Mouse (Mus musculus) cortical plate, adult 2 months (tissue): ENCODE results near the gene 1700029J07Rik. TPM values are rescaled to one million over a fixed set of nuclear protein-coding genes. Genes with fewer than 3 reads are reported as not detected.

ENCODE experiments used
- H3K27ac ChIP-seq: fragments of 200-500 bp; 2 replicates; pipeline ENCODE4 v1.5.1; 2012; ENCODE audit warnings: low read length, control low read depth, inconsistent platforms; ENCODE audit not compliant: insufficient read depth
- H3K4me1 ChIP-seq: fragments of 200-500 bp; 2 replicates; pipeline ENCODE4 v1.6.1; 2011; ENCODE audit warnings: low read length; ENCODE audit not compliant: control insufficient read depth, insufficient read depth
- H3K4me3 ChIP-seq: fragments of 200-500 bp; 2 replicates; pipeline ENCODE4 v1.5.1; 2011; ENCODE audit warnings: mild to moderate bottlenecking, low read length, control low read depth; ENCODE audit not compliant: insufficient read depth
- CTCF ChIP-seq: fragments of 200-500 bp; IDR thresholded peaks from 2 replicates; pipeline ENCODE4 v1.5.1; 2011; ENCODE audit warnings: mild to moderate bottlenecking, control low read depth, low read length; ENCODE audit not compliant: insufficient read depth; ENCODE audit errors: extremely low read depth
- POLR2A ChIP-seq: fragments of 200-500 bp; IDR thresholded peaks from 2 replicates; pipeline ENCODE4 v1.6.1; 2011; ENCODE audit warnings: mild to moderate bottlenecking, low read length, control low read depth; ENCODE audit not compliant: insufficient read depth; ENCODE audit errors: extremely low read depth
- polyA plus RNA-seq: library from polyadenylated mRNA; depleted of rRNA; stranded (reverse); fragments of >200 nt; gene quantifications from 2 replicates; pipeline ENCODE4 v1.2.3, GENCODE M21; 2012

1700029J07Rik gene
- polyA plus RNA-seq, 1 experiment = 8.2 TPM

GRCm38 (mm10) chr8:45999138-45999783, 24.2 kb upstream of the 1700029J07Rik start, which contains the start of gene Lrp2bp:
Lrp2bp (plus strand) TSS chr8:45999303.
- H3K27ac ChIP-seq = peak within 1 kb of the TSS; percentile 95
- H3K4me1 ChIP-seq = no peaks in the 10 kb centered on the region
- 0 out of 2 replicates have a peak, but pooled peaks have one; percentile 26 for TF ChIP-seq POLR2A
- TF ChIP-seq CTCF = no peak
- H3K4me3 ChIP-seq = peak within 1 kb of the TSS; percentile 63

- TF ChIP-seq POLR2A (no peak), CTCF (0 out of 2 replicates have a peak, but pooled peaks have one; percentile 8)
- Histone ChIP-seq H3K27ac (no peak overlapping the region), H3K4me1 (no peaks in the 10 kb centered on the region), H3K4me3 (no peak overlapping the region)
Measured at GRCm38 (mm10) chr8:45998228-45998627, 23.2 kb upstream of the 1700029J07Rik start.

GRCm38 (mm10) chr8:45995576-45995975, 20.5 kb upstream of the 1700029J07Rik start:
- Histone ChIP-seq H3K4me1 (no peaks in the 10 kb centered on the region), H3K4me3 (no peak overlapping the region), H3K27ac (no peak overlapping the region)
- TF ChIP-seq POLR2A (no peak), CTCF (no peak)

- H3K4me1 ChIP-seq = no peaks in the 10 kb centered on the region
- H3K27ac ChIP-seq = no peak overlapping the region
- H3K4me3 ChIP-seq = no peak overlapping the region
- TF ChIP-seq CTCF = peak; percentile 23; the same call in 1 of the 2 replicates
- TF ChIP-seq POLR2A = no peak
Measured at GRCm38 (mm10) chr8:45994111-45994510, 19.1 kb upstream of the 1700029J07Rik start.

DNA sequence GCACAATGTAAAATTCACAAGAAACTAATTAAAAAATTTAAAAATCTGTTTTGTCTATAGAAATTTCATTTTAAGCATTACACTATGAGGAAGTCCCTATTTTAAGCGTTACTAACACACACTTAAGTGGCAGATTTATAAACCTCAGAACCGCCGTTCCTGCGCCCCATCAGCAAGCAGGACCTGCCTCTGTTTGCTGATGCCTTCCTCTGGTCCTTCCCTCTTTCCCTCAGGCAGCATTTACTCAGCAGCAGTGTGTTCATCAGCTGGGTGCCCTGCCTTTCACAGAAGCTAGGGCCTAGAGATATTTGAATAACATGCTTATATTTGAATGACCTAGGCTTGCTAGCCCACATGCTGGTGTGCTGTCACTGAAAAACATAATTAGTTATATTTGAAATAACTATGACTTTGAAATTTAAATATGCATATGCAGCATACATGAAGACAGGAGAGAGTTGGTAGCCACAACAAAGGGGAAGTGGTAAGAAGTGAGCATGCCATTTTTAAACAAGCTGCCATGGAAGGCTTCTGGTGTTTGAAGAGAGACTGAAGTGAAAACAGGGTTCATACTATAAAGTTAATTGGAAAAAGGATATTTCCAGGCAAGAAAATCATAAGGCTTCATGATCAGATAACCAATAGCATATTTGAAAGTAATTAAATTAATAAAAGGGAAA, 15.7 kb upstream of the 1700029J07Rik start:
- H3K27ac ChIP-seq = no peak overlapping the region
- no peaks in the 10 kb centered on the region for H3K4me1 ChIP-seq
- H3K4me3 ChIP-seq = no peak overlapping the region
- TF ChIP-seq CTCF (no peak), POLR2A (no peak)

DNA sequence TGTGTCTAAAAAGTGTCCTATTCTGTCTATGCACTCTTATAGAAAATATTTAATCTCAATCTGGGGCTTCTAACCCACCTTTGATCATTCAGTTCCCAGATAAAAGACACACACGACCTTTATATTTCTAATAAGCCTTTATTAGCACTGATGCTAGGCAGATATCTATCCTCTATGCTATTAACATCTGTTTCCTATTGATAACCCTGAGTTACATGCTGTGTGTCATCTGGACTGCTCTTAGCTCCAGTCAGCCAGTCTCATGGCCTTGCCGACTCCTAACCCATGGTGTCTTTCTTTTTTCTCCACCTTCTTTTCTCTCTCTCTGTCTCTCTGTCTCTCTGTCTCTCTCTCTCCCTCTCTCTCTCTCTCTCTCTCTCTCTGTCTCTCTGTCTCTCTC, 13.1 kb upstream of the 1700029J07Rik start:
- Histone ChIP-seq H3K4me1 (no peaks in the 10 kb centered on the region), H3K4me3 (no peak overlapping the region), H3K27ac (no peak overlapping the region)
- TF ChIP-seq CTCF (no peak), POLR2A (no peak)

GRCm38 (mm10) chr8:45986665-45987064, 11.6 kb upstream of the 1700029J07Rik start:
- Histone ChIP-seq H3K4me1 (no peaks in the 10 kb centered on the region), H3K27ac (no peak overlapping the region), H3K4me3 (no peak overlapping the region)
- no peak for TF ChIP-seq POLR2A
- no peak for TF ChIP-seq CTCF

GRCm38 (mm10) chr8:45975837-45976468, 901 bp upstream of the 1700029J07Rik start:
- peak overlapping the region; percentile 47 for H3K4me3 ChIP-seq
- TF ChIP-seq POLR2A (no peak), CTCF (no peak)
- H3K27ac ChIP-seq = no peak overlapping the region

GRCm38 (mm10) chr8:45973988-45974505, 1.0 kb downstream of the 1700029J07Rik start:
- no peak overlapping the region; the same call in 1 of the 2 replicates for H3K4me3 ChIP-seq
- H3K4me1 ChIP-seq = peaks cover 3% of the 10 kb centered on the region; the same call in 1 of the 2 replicates
- TF ChIP-seq CTCF (no peak), POLR2A (no peak)
- no peak overlapping the region for H3K27ac ChIP-seq

More at GRCm38 (mm10) chr8:45975837-45976468, 901 bp upstream of the 1700029J07Rik start:
- H3K4me1 ChIP-seq = peaks cover 3% of the 10 kb centered on the region; the same call in 1 of the 2 replicates
